ENCODE assay signal across 12 mouse cellular contexts in the genomic region with DNA sequence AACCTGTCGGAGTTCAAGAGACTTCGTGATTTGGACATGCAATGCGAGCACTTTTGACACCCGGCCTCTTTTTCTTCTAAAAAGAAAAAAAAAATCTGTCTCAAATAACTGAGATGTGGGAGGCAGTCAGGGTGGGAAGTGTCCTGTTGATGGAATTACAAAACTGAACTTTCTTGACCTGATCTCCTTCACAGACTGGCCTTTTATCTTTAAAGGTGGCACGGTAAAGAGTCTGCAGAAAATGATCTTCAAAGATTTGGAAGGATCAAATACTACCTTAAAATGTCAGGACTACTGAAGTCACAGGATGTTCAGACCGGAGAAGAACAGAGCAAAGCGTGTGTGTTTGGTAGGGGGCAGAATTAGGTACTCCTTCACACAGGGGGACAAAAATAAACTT.
DNase-seq lines count a peak whose midpoint lies in the region; ATAC-seq and TF ChIP-seq lines count a peak whose summit lies in the region.
"Had no signal": no experiment of that assay in that cellular context is flagged by ENCODE, and none has a peak within 500 bp of the region (broad histone marks: within the 10 kb centered on the region; RNA-seq: fewer than 3 reads in every experiment).

No protein-coding gene starts in this region.

- DNase-seq in kidney, adult 2 months, result peak; percentile 53
- no peak for DNase-seq in kidney, adult 18-20 months
- peak; percentile 59 for DNase-seq in thymus, postnatal 0 days (ENCODE audit: low spot score)
- DNase-seq in thymus, postnatal 36 days, result no peak
- no peak for DNase-seq in embryonic facial prominence, embryonic 14.5 days (ENCODE audit: low spot score)
- peak; percentile 26 for DNase-seq in yolk sac, embryonic 10.5 days (ENCODE audit: low spot score)
- no peak for DNase-seq in adrenal gland, postnatal 25 days
- DNase-seq: adrenal gland, postnatal 10 days; cerebellum, adult 18-20 months had no signal

- no peaks in the 10 kb centered on the region for H3K27me3 ChIP-seq in kidney, adult 2 months (replicated peaks; ENCODE audit: control insufficient read depth, insufficient read depth, low read length)
- no peaks in the 10 kb centered on the region for H3K27me3 ChIP-seq in embryonic facial prominence, embryonic 14.5 days (replicated peaks; ENCODE audit: control insufficient read depth, insufficient read depth, low read length)
- no peaks in the 10 kb centered on the region for H3K27me3 ChIP-seq in forebrain, embryonic 16.5 days (replicated peaks; ENCODE audit: control insufficient read depth, insufficient read depth, low read length)
- H3K27me3 ChIP-seq: liver, embryonic 12.5 days had no signal

- H3K9me3 ChIP-seq in embryonic facial prominence, embryonic 14.5 days (ENCODE audit: control insufficient read depth, low read length), result no peaks in the 10 kb centered on the region
- H3K9me3 ChIP-seq in forebrain, embryonic 16.5 days (ENCODE audit: control insufficient read depth, low read length), result no peaks in the 10 kb centered on the region
- H3K9me3 ChIP-seq: liver, embryonic 12.5 days; midbrain, embryonic 10.5 days had no signal

- no peak overlapping the region for H3K4me3 ChIP-seq in kidney, adult 2 months (ENCODE audit: insufficient read depth, low read depth, low read length)
- H3K4me3 ChIP-seq in embryonic facial prominence, embryonic 14.5 days (ENCODE audit: low read depth, low read length), result no peak overlapping the region
- no peak overlapping the region for H3K4me3 ChIP-seq in forebrain, embryonic 16.5 days (replicated peaks; ENCODE audit: low read length)
- H3K4me3 ChIP-seq: liver, embryonic 12.5 days; midbrain, embryonic 10.5 days had no signal

- TF ChIP-seq CTCF in kidney, adult 2 months (conservative IDR thresholded peaks at IDR 0.05; ENCODE audit: insufficient read depth, insufficient read length, low read depth, low read length), result no peak

- H3K9ac ChIP-seq in embryonic facial prominence, embryonic 14.5 days (ENCODE audit: low read depth, low read length), result no peak overlapping the region
- H3K9ac ChIP-seq in forebrain, embryonic 16.5 days (replicated peaks; ENCODE audit: low read depth, low read length), result no peak overlapping the region
- H3K9ac ChIP-seq: liver, embryonic 12.5 days had no signal

- no peak for TF ChIP-seq POLR2A in kidney, adult 2 months (IDR thresholded peaks at IDR 0.05; ENCODE audit: low read depth, low read length)

- peaks cover 8% of the 10 kb centered on the region for H3K4me1 ChIP-seq in kidney, adult 2 months (ENCODE audit: control insufficient read depth, insufficient read depth, low read length)
- peaks cover 6% of the 10 kb centered on the region; the same call in 1 of the 2 replicates for H3K4me1 ChIP-seq in embryonic facial prominence, embryonic 14.5 days (ENCODE audit: control insufficient read depth, insufficient read depth, low read length)
- H3K4me1 ChIP-seq in forebrain, embryonic 16.5 days (replicated peaks; ENCODE audit: control insufficient read depth, insufficient read depth, low read length), result no peaks in the 10 kb centered on the region

- H3K4me2 ChIP-seq in embryonic facial prominence, embryonic 14.5 days (ENCODE audit: low read depth, low read length), result peak overlapping the region; percentile 16; the same call in 1 of the 2 replicates
- H3K4me2 ChIP-seq in forebrain, embryonic 16.5 days (ENCODE audit: low read length), result no peak overlapping the region
- H3K4me2 ChIP-seq: liver, embryonic 12.5 days had no signal

- H3K36me3 ChIP-seq in kidney, adult 2 months (ENCODE audit: control insufficient read depth, insufficient read depth, low read length), result no peaks in the 10 kb centered on the region
- H3K36me3 ChIP-seq in embryonic facial prominence, embryonic 14.5 days (ENCODE audit: control insufficient read depth, insufficient read depth, low read length), result no peaks in the 10 kb centered on the region
- no peaks in the 10 kb centered on the region for H3K36me3 ChIP-seq in forebrain, embryonic 16.5 days (ENCODE audit: control insufficient read depth, insufficient read depth)
- H3K36me3 ChIP-seq: liver, embryonic 12.5 days; midbrain, embryonic 10.5 days had no signal

- no peak for ATAC-seq in embryonic facial prominence, embryonic 14.5 days (ENCODE audit: low read depth)
- no peak for ATAC-seq in forebrain, embryonic 16.5 days
- ATAC-seq: liver, embryonic 12.5 days had no signal

- WGBS in kidney, adult 2 months, result 26% methylated on average over 7 of the region's 7 CpGs
- WGBS in embryonic facial prominence, embryonic 14.5 days, result 13% methylated on average over 7 of the region's 7 CpGs
- 54% methylated on average over 7 of the region's 7 CpGs for WGBS in forebrain, embryonic 16.5 days

- 0 out of 2 replicates have a peak overlapping the region, but pooled peaks have one; percentile 16 for H3K27ac ChIP-seq in kidney, adult 2 months (ENCODE audit: insufficient read depth, low read depth, low read length)
- no peak overlapping the region for H3K27ac ChIP-seq in embryonic facial prominence, embryonic 14.5 days (replicated peaks; ENCODE audit: low read depth, low read length)
- no peak overlapping the region for H3K27ac ChIP-seq in forebrain, embryonic 16.5 days (ENCODE audit: low read length)
- H3K27ac ChIP-seq: liver, embryonic 12.5 days; midbrain, embryonic 10.5 days had no signal

Comparison
In these comparisons a context has a peak if more than half of its experiments do, and no peak if none do; other contexts are left out.
1. DNase-seq: peak in kidney, adult 2 months (single experiment), thymus, postnatal 0 days (single experiment) and yolk sac, embryonic 10.5 days (single experiment); none in kidney, adult 18-20 months (single experiment), thymus, postnatal 36 days (0 of 2), embryonic facial prominence, embryonic 14.5 days (single experiment) and adrenal gland, postnatal 25 days (single experiment).